ENCODE assay signal across 8 mouse cellular contexts in the genomic region with DNA sequence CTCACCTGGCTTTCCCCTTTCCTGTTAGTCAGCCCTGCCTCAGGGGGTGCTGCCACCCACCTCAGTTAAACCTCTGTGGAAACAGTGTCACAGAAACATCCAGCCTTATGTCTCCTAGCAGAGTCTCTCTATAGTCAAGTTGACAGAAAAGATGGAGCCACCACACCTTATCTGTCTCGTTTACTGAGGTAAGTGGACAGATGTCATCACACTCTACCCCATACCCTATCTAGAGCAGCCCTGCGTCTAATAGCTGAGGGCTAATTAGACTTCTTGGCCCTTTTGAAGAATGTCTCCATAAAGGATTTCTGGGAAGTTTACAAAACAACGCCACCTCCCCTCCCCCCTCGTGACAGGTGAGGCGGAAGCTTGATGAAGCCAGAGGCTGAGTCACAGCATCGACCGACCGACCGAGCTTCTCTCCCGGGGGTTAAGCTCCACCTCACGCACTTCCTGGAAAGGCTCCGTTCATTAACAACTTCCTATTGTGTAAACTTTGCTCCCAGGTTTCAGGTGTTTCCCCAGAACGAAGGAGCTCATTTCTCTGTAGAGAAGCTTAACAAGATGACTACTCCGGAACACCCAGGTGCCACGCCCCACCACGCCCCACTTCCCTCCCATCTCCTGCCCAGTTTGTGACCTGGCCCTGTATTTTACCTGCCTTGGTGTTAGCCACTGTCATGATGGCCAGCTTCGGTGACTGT.
DNase-seq lines count a peak whose midpoint lies in the region; ATAC-seq and TF ChIP-seq lines count a peak whose summit lies in the region.

No protein-coding gene starts in this region.

- peaks cover 2 to 10% of the 10 kb centered on the region in 2 experiments; a peak in 1 of 4 replicates for H3K4me1 ChIP-seq in heart, embryonic 14.5 days (ENCODE audit: control insufficient read depth in 2 of 2, insufficient read depth in 2 of 2, low read length in 2 of 2)
- H3K4me1 ChIP-seq in G1E (ENCODE audit: insufficient read depth, low read depth, low read length): peaks cover 20% of the 10 kb centered on the region

- H3K9ac ChIP-seq in heart, embryonic 14.5 days (ENCODE audit: low read length): no peak overlapping the region

- peak overlapping the region; percentile 56 for H3K4me2 ChIP-seq in heart, embryonic 14.5 days (ENCODE audit: low read length)

- H3K9me3 ChIP-seq in heart, embryonic 14.5 days (ENCODE audit: control insufficient read depth, low read length): no peaks in the 10 kb centered on the region
- no peaks in the 10 kb centered on the region for H3K9me3 ChIP-seq in G1E (replicated peaks)

- peak overlapping the region in 1 of 2 experiments; percentile 13; a peak in 1 of 4 replicates for H3K4me3 ChIP-seq in heart, embryonic 14.5 days (ENCODE audit: control insufficient read depth in 1 of 2, insufficient read depth in 1 of 2, low read depth in 1 of 2, low read length in 2 of 2)
- peak overlapping the region; percentile 55; the same call in 1 of the 2 replicates for H3K4me3 ChIP-seq in G1E (ENCODE audit: low read depth, low read length)
- H3K4me3 ChIP-seq in gastrocnemius, adult 2 months: no peak overlapping the region

- no peak for ATAC-seq in heart, embryonic 14.5 days (ENCODE audit: insufficient number of reproducible peaks, insufficient read depth, low FRiP score, low read depth)
- no peak for ATAC-seq in G1E (ENCODE audit: extremely low read depth, insufficient number of reproducible peaks, low FRiP score, poor library complexity, severe bottlenecking)

- no peak overlapping the region for H3K27ac ChIP-seq in heart, embryonic 14.5 days (replicated peaks in 1 of 2; ENCODE audit: control insufficient read depth in 1 of 2, insufficient read depth in 1 of 2, low read depth in 2 of 2, low read length in 2 of 2)
- H3K27ac ChIP-seq in gastrocnemius, adult 2 months: no peak overlapping the region

- DNase-seq in heart, adult 9 months (ENCODE audit: low spot score in 2 of 2): no peak
- DNase-seq in G1E (ENCODE audit: low spot score): peak; percentile 14
- peak; percentile 80 for DNase-seq in induced T-regulatory cell, adult 2 months (ENCODE audit: low read depth)
- DNase-seq in lung, postnatal 25 days (ENCODE audit: low spot score): peak; percentile 36
- peak; percentile 30 to 52 for DNase-seq in thymus, postnatal 36 days
- DNase-seq in layer of hippocampus, adult 9-10 months (ENCODE audit: low spot score): no peak
- DNase-seq in gastrocnemius, adult 2 months: no peak

- no peak for TF ChIP-seq CTCF in G1E (IDR thresholded peaks at IDR 0.05; ENCODE audit: low read depth, low read length)
- TF ChIP-seq CTCF in gastrocnemius, adult 2 months (IDR thresholded peaks at IDR 0.05): no peak

- intact Hi-C loops in gastrocnemius, adult 2 months (cut with DNase I): no loop called here

- no peaks in the 10 kb centered on the region for H3K27me3 ChIP-seq in heart, embryonic 14.5 days (ENCODE audit: control insufficient read depth, insufficient read depth, low read length)
- H3K27me3 ChIP-seq in G1E (ENCODE audit: insufficient read depth, low read length): peaks cover 14% of the 10 kb centered on the region

- no peaks in the 10 kb centered on the region for H3K36me3 ChIP-seq in heart, embryonic 14.5 days (ENCODE audit: control insufficient read depth, insufficient read depth, low read length)
- no peaks in the 10 kb centered on the region for H3K36me3 ChIP-seq in G1E (replicated peaks)

- 5% methylated on average over 17 of the region's 17 CpGs for WGBS in heart, embryonic 14.5 days

Comparison
In these comparisons a context has a peak if more than half of its experiments do, and no peak if none do; other contexts are left out.
1. DNase-seq: peak in G1E (single experiment), induced T-regulatory cell, adult 2 months (single experiment), lung, postnatal 25 days (single experiment) and thymus, postnatal 36 days (2 of 2); none in heart, adult 9 months (0 of 2), layer of hippocampus, adult 9-10 months (single experiment) and gastrocnemius, adult 2 months (single experiment).